Mouse (Mus musculus): ENCODE measurements around the gene Psme1. TPM values are rescaled to one million over a fixed set of nuclear protein-coding genes. Genes with fewer than 3 reads are reported as not detected.

Gene Psme1
- polyA plus RNA-seq, 1 experiment from 2014 or later = 88.7 TPM

GRCm38 (mm10) chr14:55576376-55576775, 1.5 kb upstream of the Psme1 start:
- Histone ChIP-seq H3K9me3 (replicated peaks) (no peaks in the 10 kb centered on the region), H3K27me3 (ENCODE audit: low read depth, poor library complexity, severe bottlenecking) (no peaks in the 10 kb centered on the region), H3K4me3 (no peak overlapping the region), H3K27ac (replicated peaks) (0 out of 2 replicates have a peak overlapping the region, but pooled peaks have one; percentile 33), H3K36me3 (peaks cover 18% of the 10 kb centered on the region), H3K4me1 (peaks cover 20% of the 10 kb centered on the region)
- no peak for DNase-seq (ENCODE audit: low spot score)
- 87% methylated on average over 16 of the region's 16 CpGs for WGBS

- WGBS = 31% methylated on average over 6 of the region's 6 CpGs
- Histone ChIP-seq H3K27ac (replicated peaks) (peak overlapping the region; percentile 87), H3K27me3 (ENCODE audit: low read depth, poor library complexity, severe bottlenecking) (peaks cover 5% of the 10 kb centered on the region), H3K4me1 (peaks cover 20% of the 10 kb centered on the region), H3K4me3 (peak overlapping the region; percentile 64), H3K36me3 (peaks cover 27% of the 10 kb centered on the region), H3K9me3 (replicated peaks) (no peaks in the 10 kb centered on the region)
- no peak for DNase-seq (ENCODE audit: low spot score)
Observed at GRCm38 (mm10) chr14:55578668-55579269, 846 bp downstream of the Psme1 start.

- Histone ChIP-seq H3K27me3 (ENCODE audit: low read depth, poor library complexity, severe bottlenecking) (peaks cover 15% of the 10 kb centered on the region), H3K4me1 (peaks cover 25% of the 10 kb centered on the region), H3K27ac (replicated peaks) (no peak overlapping the region), H3K36me3 (peaks cover 27% of the 10 kb centered on the region), H3K9me3 (replicated peaks) (no peaks in the 10 kb centered on the region), H3K4me3 (no peak overlapping the region)
- WGBS = 83% methylated on average over 23 of the region's 23 CpGs
- no peak for DNase-seq (ENCODE audit: low spot score)
Observed at GRCm38 (mm10) chr14:55579511-55580496, 1.9 kb downstream of the Psme1 start.

DNA sequence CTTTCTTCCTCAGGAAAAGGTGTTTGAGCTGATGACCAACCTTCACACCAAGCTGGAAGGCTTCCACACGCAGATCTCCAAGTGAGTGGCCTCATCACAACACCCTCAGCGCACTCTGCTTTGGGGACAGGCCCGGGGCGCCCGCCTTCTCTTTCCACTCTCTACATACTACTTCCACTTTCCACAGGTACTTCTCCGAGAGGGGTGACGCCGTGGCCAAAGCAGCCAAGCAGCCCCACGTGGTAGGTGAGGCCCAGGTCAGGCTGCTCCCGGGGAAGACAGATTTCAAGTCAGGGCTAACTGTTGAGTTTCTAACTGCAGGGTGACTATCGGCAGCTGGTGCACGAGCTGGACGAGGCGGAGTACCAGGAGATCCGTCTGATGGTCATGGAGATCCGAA, 2.8 kb downstream of the Psme1 start:
- H3K27me3 ChIP-seq (ENCODE audit: low read depth, poor library complexity, severe bottlenecking) = peaks cover 17% of the 10 kb centered on the region
- H3K4me1 ChIP-seq = peaks cover 30% of the 10 kb centered on the region
- 96% methylated on average over 16 of the region's 16 CpGs for WGBS
- no peaks in the 10 kb centered on the region for H3K9me3 ChIP-seq (replicated peaks)
- no peak overlapping the region for H3K4me3 ChIP-seq
- H3K36me3 ChIP-seq = peaks cover 27% of the 10 kb centered on the region
- DNase-seq (ENCODE audit: low spot score) = no peak
- no peak overlapping the region for H3K27ac ChIP-seq (replicated peaks)

DNA sequence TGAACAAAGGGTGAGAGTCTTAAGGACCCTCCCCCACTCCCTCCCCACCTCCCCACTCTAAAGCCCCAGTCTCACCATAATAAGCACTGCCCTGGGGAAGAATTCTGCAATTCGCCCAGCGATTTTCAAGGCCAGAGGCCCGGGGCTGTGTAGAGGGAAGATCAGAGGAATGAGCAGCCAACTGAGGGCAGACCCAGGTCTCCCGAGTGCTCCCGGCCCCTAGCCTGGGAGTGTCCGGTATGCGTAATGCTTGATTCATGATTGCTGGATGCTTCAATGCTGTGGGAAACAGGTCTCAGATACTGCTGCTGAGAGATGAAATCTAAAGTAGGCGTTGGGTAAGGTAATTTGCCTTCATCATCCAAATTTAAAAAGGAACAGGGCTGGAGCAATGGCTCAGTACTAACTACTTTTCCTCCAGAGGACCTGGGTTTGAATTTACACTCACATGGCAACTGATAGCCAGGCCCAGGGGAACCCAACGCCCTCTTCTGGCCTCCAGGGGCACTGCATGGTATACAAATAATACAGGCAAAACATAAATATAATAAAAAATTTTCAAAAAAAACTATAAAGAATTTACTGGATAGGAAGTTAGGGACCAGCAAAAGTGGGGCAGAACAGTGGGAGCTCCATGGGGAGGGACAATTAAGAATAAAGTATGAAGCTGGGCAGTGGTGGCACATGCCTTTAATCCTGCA, 4.2 kb downstream of the Psme1 start:
- H3K9me3 ChIP-seq (replicated peaks) = no peaks in the 10 kb centered on the region
- H3K4me1 ChIP-seq = peaks cover 30% of the 10 kb centered on the region
- peaks cover 31% of the 10 kb centered on the region for H3K36me3 ChIP-seq
- 82% methylated on average over 9 of the region's 9 CpGs for WGBS
- peaks cover 17% of the 10 kb centered on the region for H3K27me3 ChIP-seq (ENCODE audit: low read depth, poor library complexity, severe bottlenecking)
- no peak for DNase-seq (ENCODE audit: low spot score)
- H3K27ac ChIP-seq (replicated peaks) = no peak overlapping the region
- H3K4me3 ChIP-seq = no peak overlapping the region

GRCm38 (mm10) chr14:55584303-55584701, 6.4 kb downstream of the Psme1 start:
- H3K9me3 ChIP-seq (replicated peaks) = no peaks in the 10 kb centered on the region
- H3K4me1 ChIP-seq = peaks cover 15% of the 10 kb centered on the region
- H3K27ac ChIP-seq (replicated peaks) = peak overlapping the region; percentile 79
- DNase-seq (ENCODE audit: low spot score) = no peak
- peaks cover 52% of the 10 kb centered on the region for H3K36me3 ChIP-seq
- peak overlapping the region; percentile 68 for H3K4me3 ChIP-seq
- H3K27me3 ChIP-seq (ENCODE audit: low read depth, poor library complexity, severe bottlenecking) = peaks cover 17% of the 10 kb centered on the region
- WGBS = 40% methylated on average over 5 of the region's 5 CpGs

- peak; percentile 69 for DNase-seq (ENCODE audit: low spot score)
- peak within 1 kb of the TSS; percentile 79 for H3K27ac ChIP-seq (replicated peaks)
- WGBS = 2% methylated on average over 43 of the region's 43 CpGs
Observed at GRCm38 (mm10) chr14:55584702-55585565, 7.0 kb downstream of the Psme1 start, which contains the start of gene Emc9. Gene Emc9, minus strand, starts transcription at chr14:55585302.

DNA sequence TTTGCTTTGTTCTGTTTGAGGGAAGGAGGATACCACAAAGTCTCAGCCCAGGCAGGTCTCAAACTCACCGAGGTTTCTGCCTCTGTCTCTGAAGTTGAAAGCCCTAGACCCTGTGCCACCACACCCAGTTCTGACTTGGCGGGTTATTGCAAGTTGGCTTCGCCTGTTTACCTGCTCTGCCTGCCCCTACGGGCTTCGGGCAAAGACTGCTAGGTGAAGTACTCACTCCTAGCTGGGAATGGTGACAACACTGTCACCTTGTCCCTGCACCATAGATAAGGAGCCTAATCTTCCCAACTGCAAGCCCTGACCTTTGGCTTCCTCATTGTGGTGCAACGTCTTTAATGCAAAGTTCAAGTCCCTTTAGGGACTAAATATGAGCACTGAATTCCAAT, 7.6 kb downstream of the Psme1 start:
- H3K4me1 ChIP-seq = peaks cover 24% of the 10 kb centered on the region
- H3K4me3 ChIP-seq = peak overlapping the region; percentile 68; the same call in 1 of the 2 replicates
- H3K9me3 ChIP-seq (replicated peaks) = no peaks in the 10 kb centered on the region
- 65% methylated on average over 6 of the region's 6 CpGs for WGBS
- DNase-seq (ENCODE audit: low spot score) = no peak
- peaks cover 43% of the 10 kb centered on the region for H3K36me3 ChIP-seq
- no peak overlapping the region for H3K27ac ChIP-seq (replicated peaks)
- peaks cover 17% of the 10 kb centered on the region for H3K27me3 ChIP-seq (ENCODE audit: low read depth, poor library complexity, severe bottlenecking)

More at GRCm38 (mm10) chr14:55584702-55585565, 7.0 kb downstream of the Psme1 start, which contains the start of gene Emc9:
- Histone ChIP-seq H3K9me3 (replicated peaks) (no peaks in the 10 kb centered on the region), H3K4me1 (peaks cover 18% of the 10 kb centered on the region), H3K27me3 (ENCODE audit: low read depth, poor library complexity, severe bottlenecking) (peaks cover 17% of the 10 kb centered on the region), H3K4me3 (peak within 1 kb of the TSS; percentile 68), H3K36me3 (peaks cover 49% of the 10 kb centered on the region)

DNA sequence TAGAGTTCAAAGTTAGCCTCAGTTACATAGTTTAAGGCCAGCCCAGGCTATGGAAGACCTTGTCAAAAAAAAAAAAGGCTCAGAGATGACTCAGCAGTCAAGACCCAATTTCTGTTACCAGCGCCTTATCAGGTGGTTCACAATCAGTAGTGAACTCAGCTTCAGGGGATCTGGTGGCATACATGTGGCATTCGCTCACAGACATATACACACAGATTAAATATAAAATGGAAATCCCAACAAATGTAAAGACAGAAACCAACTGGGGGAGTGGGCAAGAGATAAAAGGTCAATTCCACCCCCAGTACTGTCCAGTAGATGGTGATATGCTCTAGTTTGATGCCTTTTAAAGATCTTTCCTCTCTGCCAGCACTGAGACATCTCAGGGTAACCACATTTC, 8.2 kb downstream of the Psme1 start:
- 91% methylated on average over 2 of the region's 2 CpGs for WGBS
- Histone ChIP-seq H3K27ac (replicated peaks) (no peak overlapping the region), H3K27me3 (ENCODE audit: low read depth, poor library complexity, severe bottlenecking) (peaks cover 17% of the 10 kb centered on the region), H3K9me3 (replicated peaks) (no peaks in the 10 kb centered on the region), H3K36me3 (peaks cover 37% of the 10 kb centered on the region), H3K4me3 (no peak overlapping the region), H3K4me1 (peaks cover 30% of the 10 kb centered on the region)
- no peak for DNase-seq (ENCODE audit: low spot score)

DNA sequence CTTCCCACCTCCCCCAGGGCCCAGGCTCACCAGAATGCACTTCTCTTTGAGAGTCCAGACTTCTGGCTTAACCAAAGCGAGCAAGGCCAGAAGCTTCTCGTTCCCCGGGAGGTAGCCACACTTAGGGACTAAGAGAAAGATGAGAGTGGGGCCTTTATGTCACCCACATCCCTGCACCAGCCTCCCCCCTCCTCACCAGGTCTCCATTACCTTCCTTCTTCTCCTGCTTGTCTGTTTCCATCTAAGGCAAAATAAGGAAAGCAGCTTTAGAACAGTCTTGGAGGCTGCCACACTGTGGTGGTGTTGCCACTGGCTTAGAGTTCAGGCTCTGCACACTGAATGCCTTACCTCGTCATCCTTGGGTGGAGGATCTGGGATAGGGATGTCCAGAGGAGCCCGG, 11.3 kb downstream of the Psme1 start:
- peak overlapping the region; percentile 18; the same call in 1 of the 2 replicates for H3K4me3 ChIP-seq
- 89% methylated on average over 5 of the region's 5 CpGs for WGBS
- H3K36me3 ChIP-seq = peaks cover 34% of the 10 kb centered on the region
- H3K27ac ChIP-seq (replicated peaks) = no peak overlapping the region
- peaks cover 7% of the 10 kb centered on the region for H3K27me3 ChIP-seq (ENCODE audit: low read depth, poor library complexity, severe bottlenecking)
- DNase-seq (ENCODE audit: low spot score) = no peak
- H3K9me3 ChIP-seq (replicated peaks) = no peaks in the 10 kb centered on the region
- H3K4me1 ChIP-seq = peaks cover 48% of the 10 kb centered on the region

DNA sequence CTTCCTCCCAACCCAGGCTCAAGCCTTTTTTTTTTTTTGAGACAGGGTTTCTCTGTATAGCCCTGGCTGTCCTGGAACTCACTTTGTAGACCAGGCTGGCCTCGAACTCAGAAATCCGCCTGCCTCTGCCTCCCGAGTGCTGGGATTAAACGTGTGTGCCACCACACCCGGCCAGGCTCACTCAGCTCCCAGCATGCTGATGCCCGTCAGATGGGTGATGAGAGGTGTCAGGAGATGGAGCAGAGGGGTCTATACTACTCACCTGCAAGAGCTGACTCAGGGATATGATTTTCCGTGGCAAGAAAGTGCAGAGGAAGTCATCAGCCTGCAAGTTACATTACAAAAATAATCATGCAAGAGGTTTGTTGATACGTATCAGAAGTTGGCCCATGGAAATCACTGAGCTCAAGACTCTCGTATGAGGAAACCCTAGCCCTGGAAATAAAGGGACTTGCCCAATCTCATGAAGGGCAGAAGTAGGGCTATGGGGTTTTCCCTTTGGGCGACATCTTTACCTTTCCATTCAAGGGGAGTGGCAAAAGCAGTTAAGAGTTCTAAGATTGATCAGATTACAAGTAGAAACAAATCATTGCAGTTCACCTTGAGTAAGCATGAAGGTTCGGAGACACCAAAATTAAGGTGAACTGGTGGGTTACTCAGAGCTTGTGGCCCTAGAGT, 12.0 kb downstream of the Psme1 start:
- H3K27me3 ChIP-seq (ENCODE audit: low read depth, poor library complexity, severe bottlenecking) = peaks cover under 1% of the 10 kb centered on the region; the same call in 1 of the 2 replicates
- no peak for DNase-seq (ENCODE audit: low spot score)
- 91% methylated on average over 11 of the region's 11 CpGs for WGBS
- no peaks in the 10 kb centered on the region for H3K9me3 ChIP-seq (replicated peaks)
- peak overlapping the region; percentile 95 for H3K4me3 ChIP-seq
- peaks cover 42% of the 10 kb centered on the region for H3K4me1 ChIP-seq
- H3K27ac ChIP-seq (replicated peaks) = peak overlapping the region; percentile 93
- peaks cover 41% of the 10 kb centered on the region for H3K36me3 ChIP-seq

All from midbrain, embryonic 10.5 days (tissue).